Comparison of ENCODE assay signal across 14 mouse cellular contexts in the genomic region with DNA sequence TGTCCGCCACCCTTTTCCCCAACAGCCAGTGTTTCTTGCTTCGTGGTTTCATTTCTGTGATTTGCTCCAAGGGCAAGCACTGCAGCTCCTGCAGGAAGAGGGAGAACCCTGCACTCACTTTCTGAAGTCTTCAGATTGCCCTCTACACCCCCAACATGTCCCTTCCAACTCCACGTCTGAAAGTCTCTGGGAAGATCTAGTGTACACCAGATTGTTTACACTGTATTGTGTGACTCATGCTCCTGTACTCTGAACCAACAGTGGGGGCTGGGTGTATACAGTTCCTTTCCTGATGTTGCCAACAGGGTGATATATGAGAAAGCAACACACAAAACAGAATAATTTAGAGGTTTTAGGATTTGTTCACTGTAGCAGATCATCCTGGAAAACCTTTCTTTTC. TPM values are rescaled to one million over a fixed set of nuclear protein-coding genes. Genes with fewer than 3 reads are reported as not detected.
DNase-seq lines count a peak whose midpoint lies in the region; ATAC-seq lines count a peak whose summit lies in the region.
"Had no signal": no experiment of that assay in that cellular context is flagged by ENCODE, and none has a peak within 500 bp of the region (broad histone marks: within the 10 kb centered on the region; RNA-seq: fewer than 3 reads in every experiment).

No protein-coding gene starts in this region.

- H3K27me3 ChIP-seq in kidney, embryonic 15.5 days, result no peaks in the 10 kb centered on the region
- no peaks in the 10 kb centered on the region for H3K27me3 ChIP-seq in intestine, embryonic 14.5 days (replicated peaks; ENCODE audit: control insufficient read depth, insufficient read depth, low read length)
- H3K27me3 ChIP-seq in liver, embryonic 16.5 days (ENCODE audit: control insufficient read depth, insufficient read depth, low read depth, low read length), result no peaks in the 10 kb centered on the region
- H3K27me3 ChIP-seq in stomach, embryonic 15.5 days (replicated peaks), result no peaks in the 10 kb centered on the region
- H3K27me3 ChIP-seq: embryonic facial prominence, embryonic 12.5 days had no signal

- H3K27ac ChIP-seq in kidney, embryonic 15.5 days, result no peak overlapping the region
- H3K27ac ChIP-seq in intestine, embryonic 14.5 days (ENCODE audit: low read depth), result no peak overlapping the region
- H3K27ac ChIP-seq in liver, embryonic 16.5 days (ENCODE audit: low read length), result no peak overlapping the region
- H3K27ac ChIP-seq in stomach, embryonic 15.5 days, result no peak overlapping the region
- H3K27ac ChIP-seq: embryonic facial prominence, embryonic 12.5 days; hindbrain, postnatal 0 days had no signal

- peaks cover 8% of the 10 kb centered on the region for H3K4me1 ChIP-seq in kidney, embryonic 15.5 days
- no peaks in the 10 kb centered on the region; the same call in 1 of the 2 replicates for H3K4me1 ChIP-seq in intestine, embryonic 14.5 days (replicated peaks; ENCODE audit: control insufficient read depth, insufficient read depth, low read length)
- H3K4me1 ChIP-seq in liver, embryonic 16.5 days (ENCODE audit: control insufficient read depth, low read depth, low read length), result no peaks in the 10 kb centered on the region
- H3K4me1 ChIP-seq in stomach, embryonic 15.5 days, result peaks cover 8% of the 10 kb centered on the region; the same call in 1 of the 2 replicates

- ATAC-seq in kidney, embryonic 15.5 days (replicated peaks; ENCODE audit: low FRiP score), result peak; percentile 83
- ATAC-seq in intestine, embryonic 14.5 days (replicated peaks; ENCODE audit: low FRiP score, low TSS enrichment, low read depth), result 0 out of 2 replicates have a peak, but pooled peaks have one; percentile 50
- peak; percentile 88 for ATAC-seq in liver, embryonic 16.5 days (ENCODE audit: low read depth)
- peak; percentile 53; the same call in 1 of the 2 replicates for ATAC-seq in stomach, embryonic 15.5 days (ENCODE audit: insufficient read depth, low FRiP score, low read depth)
- ATAC-seq: hindbrain, postnatal 0 days had no signal

- no peaks in the 10 kb centered on the region for H3K9me3 ChIP-seq in kidney, embryonic 15.5 days (replicated peaks)
- no peaks in the 10 kb centered on the region for H3K9me3 ChIP-seq in intestine, embryonic 14.5 days (ENCODE audit: control insufficient read depth, low read length)
- no peaks in the 10 kb centered on the region for H3K9me3 ChIP-seq in liver, embryonic 16.5 days (replicated peaks; ENCODE audit: control insufficient read depth, low read length)
- H3K9me3 ChIP-seq in stomach, embryonic 15.5 days, result no peaks in the 10 kb centered on the region
- H3K9me3 ChIP-seq: embryonic facial prominence, embryonic 12.5 days; G1E had no signal

- 0 out of 2 replicates have a peak overlapping the region, but pooled peaks have one; percentile 10 for H3K4me2 ChIP-seq in kidney, embryonic 15.5 days
- no peak overlapping the region for H3K4me2 ChIP-seq in intestine, embryonic 14.5 days (ENCODE audit: low read length)
- peak overlapping the region; percentile 39; the same call in 1 of the 2 replicates for H3K4me2 ChIP-seq in liver, embryonic 16.5 days (ENCODE audit: low read depth, low read length)
- H3K4me2 ChIP-seq in stomach, embryonic 15.5 days, result no peak overlapping the region
- H3K4me2 ChIP-seq: embryonic facial prominence, embryonic 12.5 days had no signal

- no peak overlapping the region for H3K4me3 ChIP-seq in kidney, embryonic 15.5 days (replicated peaks)
- H3K4me3 ChIP-seq in intestine, embryonic 14.5 days (ENCODE audit: low read depth, low read length), result no peak overlapping the region
- no peak overlapping the region for H3K4me3 ChIP-seq in liver, embryonic 16.5 days (ENCODE audit: low read depth, low read length)
- H3K4me3 ChIP-seq in stomach, embryonic 15.5 days (replicated peaks), result no peak overlapping the region
- H3K4me3 ChIP-seq: embryonic facial prominence, embryonic 12.5 days had no signal

- H3K36me3 ChIP-seq in kidney, embryonic 15.5 days, result no peaks in the 10 kb centered on the region
- H3K36me3 ChIP-seq in intestine, embryonic 14.5 days (ENCODE audit: control insufficient read depth, insufficient read depth, low read length), result no peaks in the 10 kb centered on the region
- H3K36me3 ChIP-seq in liver, embryonic 16.5 days (ENCODE audit: control insufficient read depth, insufficient read depth), result no peaks in the 10 kb centered on the region
- H3K36me3 ChIP-seq in stomach, embryonic 15.5 days, result no peaks in the 10 kb centered on the region
- H3K36me3 ChIP-seq: embryonic facial prominence, embryonic 12.5 days; G1E had no signal

- H3K9ac ChIP-seq in kidney, embryonic 15.5 days, result no peak overlapping the region
- no peak overlapping the region for H3K9ac ChIP-seq in intestine, embryonic 14.5 days (ENCODE audit: low read length)
- H3K9ac ChIP-seq in liver, embryonic 16.5 days (ENCODE audit: low read depth, low read length), result no peak overlapping the region
- no peak overlapping the region for H3K9ac ChIP-seq in stomach, embryonic 15.5 days
- H3K9ac ChIP-seq: embryonic facial prominence, embryonic 12.5 days had no signal

- WGBS in kidney, embryonic 15.5 days, result 42% methylated on average over 3 of the region's 3 CpGs
- whole genome bisulfite sequencing in intestine, embryonic 14.5 days, result 32% methylated on average over 3 of the region's 3 CpGs
- 29% methylated on average over 3 of the region's 3 CpGs for WGBS in liver, embryonic 16.5 days (ENCODE audit: insufficient replicate concordance)
- WGBS in stomach, embryonic 15.5 days, result 42% methylated on average over 3 of the region's 3 CpGs

- DNase-seq in kidney, postnatal 14 days, result no peak
- DNase-seq in intestine, embryonic 14.5 days (ENCODE audit: low spot score), result no peak
- no peak for DNase-seq in cerebellum, postnatal 14 days
- no peak for DNase-seq in thymus, postnatal 36 days
- DNase-seq: adrenal gland, postnatal 14 days; cerebellum, adult 18-20 months; thymus, postnatal 14 days had no signal

RNA-seq across cellular contexts. Expression of gene Hist1h2ba, which starts 5.3 kb away (rescaled TPM):
- not detected in 2 replicates for polyA plus RNA-seq in kidney, embryonic 15.5 days (2015; fragmentation: Nextera tagmentation; extraction: Ambion mirVana)
- polyA plus RNA-seq in intestine, embryonic 14.5 days (2014; fragmentation: Nextera tagmentation; extraction: Ambion mirVana), result not detected in 2 replicates
- not detected in 2 replicates for polyA plus RNA-seq in liver, embryonic 16.5 days (2015; fragmentation: Nextera tagmentation; extraction: Ambion mirVana)
- not detected in 2 replicates for polyA plus RNA-seq in stomach, embryonic 15.5 days (2015; fragmentation: Nextera tagmentation; extraction: Ambion mirVana)
- polyA plus RNA-seq: embryonic facial prominence, embryonic 12.5 days; G1E; gonadal fat pad, adult 2 months; hindbrain, postnatal 0 days had no signal

RNA-seq across cellular contexts. Expression of gene Hist1h2aa, which starts 5.6 kb away (rescaled TPM):
- not detected in 2 replicates for polyA plus RNA-seq in kidney, embryonic 15.5 days (2015; fragmentation: Nextera tagmentation; extraction: Ambion mirVana)
- polyA plus RNA-seq in intestine, embryonic 14.5 days (2014; fragmentation: Nextera tagmentation; extraction: Ambion mirVana), result not detected in 2 replicates
- polyA plus RNA-seq in liver, embryonic 16.5 days (2015; fragmentation: Nextera tagmentation; extraction: Ambion mirVana), result not detected in 2 replicates
- polyA plus RNA-seq in stomach, embryonic 15.5 days (2015; fragmentation: Nextera tagmentation; extraction: Ambion mirVana), result not detected in 2 replicates
- polyA plus RNA-seq: embryonic facial prominence, embryonic 12.5 days; G1E; gonadal fat pad, adult 2 months; hindbrain, postnatal 0 days had no signal

RNA-seq across cellular contexts. Expression of gene Slc17a4, which starts 13.8 kb away (rescaled TPM):
- polyA plus RNA-seq in kidney, embryonic 15.5 days (2015; fragmentation: Nextera tagmentation; extraction: Ambion mirVana), result 2.7 and 2.9 TPM in 2 replicates
- polyA plus RNA-seq in intestine, embryonic 14.5 days (2014; fragmentation: Nextera tagmentation; extraction: Ambion mirVana), result 14.7 and 17.5 TPM in 2 replicates
- 0.34 and 0.40 TPM in 2 replicates for polyA plus RNA-seq in liver, embryonic 16.5 days (2015; fragmentation: Nextera tagmentation; extraction: Ambion mirVana)
- 4.0 and 4.7 TPM in 2 replicates for polyA plus RNA-seq in stomach, embryonic 15.5 days (2015; fragmentation: Nextera tagmentation; extraction: Ambion mirVana)
- polyA plus RNA-seq: embryonic facial prominence, embryonic 12.5 days; G1E; hindbrain, postnatal 0 days had no signal

Comparison
In these comparisons a context has a peak if more than half of its experiments do, and no peak if none do; other contexts are left out.
1. H3K4me2 ChIP-seq: peak in kidney, embryonic 15.5 days (single experiment) and liver, embryonic 16.5 days (single experiment); none in intestine, embryonic 14.5 days (single experiment) and stomach, embryonic 15.5 days (single experiment).
2. Peak in every context shown above with its lines, with median percentiles within 50 percentile points of each other: ATAC-seq.